Mouse (Mus musculus): Measurements from ENCODE around the gene Scn4b.

DNA sequence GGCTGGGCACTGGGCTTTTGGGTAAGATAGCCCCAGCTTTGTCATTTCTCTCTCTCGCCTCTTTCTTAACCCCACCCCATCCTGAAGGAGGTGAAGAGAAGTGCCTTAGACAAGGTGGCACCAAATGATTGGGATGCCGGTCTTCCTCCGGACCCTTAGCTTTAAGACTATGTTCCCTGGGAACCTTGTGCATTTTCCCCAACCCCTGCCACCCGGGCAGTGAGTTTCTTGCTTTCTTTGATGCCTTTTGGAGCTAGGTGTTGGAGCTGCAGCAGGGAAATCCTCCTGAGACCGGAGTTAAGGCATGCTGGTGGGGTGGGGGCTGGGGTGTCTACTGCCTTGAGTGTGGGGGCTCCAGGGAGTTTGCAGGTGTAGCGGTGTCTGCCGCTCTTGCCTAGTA is 887 bp downstream of the Scn4b start:
- TF ChIP-seq POLR2A (IDR thresholded peaks at IDR 0.05; ENCODE audit: low read depth, low read length), result no peak
- TF ChIP-seq CTCF (IDR thresholded peaks at IDR 0.05; ENCODE audit: borderline replicate concordance, insufficient read depth, low read length), result no peak
